Mouse (Mus musculus): Measurements from ENCODE around the gene 1190002N15Rik.

DNA sequence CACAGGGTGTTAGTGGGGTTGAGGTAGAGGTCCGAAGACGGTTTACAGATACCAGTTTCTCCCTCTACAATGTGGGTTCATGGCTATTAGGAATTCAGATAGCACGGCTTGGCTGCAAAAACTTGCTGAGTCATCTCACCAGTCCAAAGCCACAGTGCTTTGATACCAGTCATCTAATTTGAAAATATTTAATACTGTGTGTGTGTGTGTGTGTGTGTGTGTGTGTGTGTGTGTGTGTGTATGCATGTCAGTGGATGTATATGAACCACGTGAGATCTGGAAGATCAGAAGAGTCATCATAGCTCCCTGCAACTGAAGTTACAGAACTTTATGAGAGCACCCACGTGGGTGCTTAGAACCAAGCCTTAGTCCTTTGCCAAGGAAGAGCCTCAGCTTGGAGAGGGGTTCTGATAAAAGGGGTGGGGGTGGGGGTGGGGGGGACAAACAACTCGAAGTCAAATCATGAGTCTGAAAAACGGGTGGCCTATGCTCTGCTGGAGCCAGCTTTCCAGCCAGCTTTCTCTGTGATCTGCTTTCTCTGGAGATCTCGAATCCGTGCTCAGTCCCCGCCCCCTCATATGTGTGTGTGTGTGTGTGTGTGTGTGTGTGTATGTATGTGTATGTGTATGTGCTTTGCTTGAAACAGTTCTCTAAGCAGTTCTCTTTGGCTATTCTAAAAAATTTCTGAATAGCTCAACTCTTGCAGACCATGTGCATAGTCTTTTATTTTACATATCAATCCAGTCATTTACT, 2.6 kb upstream of the 1190002N15Rik start:
- TF ChIP-seq CTCF (conservative IDR thresholded peaks at IDR 0.05; ENCODE audit: low read length), result no peak
- no peak for TF ChIP-seq NANOG (IDR thresholded peaks at IDR 0.05; ENCODE audit: borderline replicate concordance, low read length)

Data from E14TG2a.4 (cell line).